Mouse (Mus musculus) hindbrain, embryonic 11.5 days (tissue): ENCODE data around the gene Ush2a. TPM values are rescaled to one million over a fixed set of nuclear protein-coding genes. Genes with fewer than 3 reads are reported as not detected.
A peak's percentile ranks its signal among the peaks of the same experiment; 100 is the strongest.

Experiments
- ATAC-seq: fragments of 200-750 bp; cut with Nextera tagmentation; 2 replicates; pipeline ENCODE4 v1.8.0; 2017; ENCODE audit warnings: mild to moderate bottlenecking, moderate TSS enrichment, moderate library complexity; ENCODE audit not compliant: low FRiP score
- DNase-seq: peaks from one replicate; pipeline ENCODE4 v3.0.0-alpha.2; 2015; ENCODE audit warnings: low spot score
- H3K27ac ChIP-seq: fragments of 300-500 bp; sonication (generic); 2 replicates; pipeline ENCODE4 v1.5.1; 2014; ENCODE audit warnings: mild to moderate bottlenecking, low read depth, low read length
- H3K27me3 ChIP-seq: fragments of 300-500 bp; sonication (generic); 2 replicates; pipeline ENCODE4 v1.6.1; 2014; ENCODE audit warnings: mild to moderate bottlenecking, low read length, moderate library complexity, mixed read lengths; ENCODE audit not compliant: control insufficient read depth, insufficient read depth
- H3K36me3 ChIP-seq: fragments of 300-500 bp; sonication (generic); 2 replicates; pipeline ENCODE4 v1.6.1; 2014; ENCODE audit warnings: mild to moderate bottlenecking, low read length, moderate library complexity, mixed read lengths; ENCODE audit not compliant: control insufficient read depth, insufficient read depth
- H3K4me1 ChIP-seq: fragments of 300-500 bp; sonication (generic); replicated peaks from 2 replicates; pipeline ENCODE4 v1.6.1; 2014; ENCODE audit warnings: low read length, mixed read lengths; ENCODE audit not compliant: control insufficient read depth, insufficient read depth
- H3K4me2 ChIP-seq: fragments of 300-500 bp; sonication (generic); replicated peaks from 2 replicates; pipeline ENCODE4 v1.6.1; 2014; ENCODE audit warnings: mild to moderate bottlenecking, low read depth, low read length
- H3K4me3 ChIP-seq: fragments of 300-500 bp; sonication (generic); 2 replicates; pipeline ENCODE4 v1.5.1; 2014; ENCODE audit warnings: low read depth, low read length
- H3K9ac ChIP-seq: fragments of 300-500 bp; sonication (generic); 2 replicates; pipeline ENCODE4 v1.6.1; 2014; ENCODE audit warnings: low read depth, low read length
- H3K9me3 ChIP-seq: fragments of 300-500 bp; sonication (generic); 2 replicates; pipeline ENCODE4 v1.6.1; 2016; ENCODE audit warnings: low read length; ENCODE audit not compliant: control insufficient read depth
- WGBS: fragments of 180-500 bp; shearing (Covaris S2); extraction: QIAGEN DNeasy Blood & Tissue Kit; methylation state at CpG from one replicate; pipeline ENCODE4 v1.1.7; 2014; 5-methylcytosine and 5-hydroxymethylcytosine counted together
- polyA plus RNA-seq: library from polyadenylated mRNA; unstranded; fragments of >200 nt; fragmentation: Nextera tagmentation; extraction: Ambion mirVana; gene quantifications from 2 replicates; pipeline ENCODE4 v1.2.1, GENCODE M21; 2014

The Ush2a gene
- polyA plus RNA-seq, 1 experiment from 2014 or later: 0.26 TPM

- no peaks in the 10 kb centered on the region for H3K36me3 ChIP-seq
- no peak overlapping the region for H3K4me3 ChIP-seq
- DNase-seq (peak; percentile 11), ATAC-seq (no peak)
- no peaks in the 10 kb centered on the region for H3K4me1 ChIP-seq
- no peaks in the 10 kb centered on the region for H3K9me3 ChIP-seq
- H3K27me3 ChIP-seq: no peaks in the 10 kb centered on the region
- WGBS: 70% methylated on average over 13 of the region's 13 CpGs
- no peak overlapping the region for H3K27ac ChIP-seq
- H3K4me2 ChIP-seq: no peak overlapping the region
- no peak overlapping the region for H3K9ac ChIP-seq
Observed at GRCm38 (mm10) chr1:188549686-188550085, 287.9 kb downstream of the Ush2a start.

- H3K9me3 ChIP-seq: no peaks in the 10 kb centered on the region
- no peak overlapping the region for H3K27ac ChIP-seq
- H3K27me3 ChIP-seq: no peaks in the 10 kb centered on the region
- no peak for DNase-seq
- 68% methylated on average over 5 of the region's 5 CpGs for WGBS
- H3K4me1 ChIP-seq: no peaks in the 10 kb centered on the region
- H3K36me3 ChIP-seq: no peaks in the 10 kb centered on the region
- H3K4me2 ChIP-seq: no peak overlapping the region
- H3K4me3 ChIP-seq: no peak overlapping the region
- no peak for ATAC-seq
- H3K9ac ChIP-seq: no peak overlapping the region
Observed at GRCm38 (mm10) chr1:188551802-188552201, 290.0 kb downstream of the Ush2a start.

DNA sequence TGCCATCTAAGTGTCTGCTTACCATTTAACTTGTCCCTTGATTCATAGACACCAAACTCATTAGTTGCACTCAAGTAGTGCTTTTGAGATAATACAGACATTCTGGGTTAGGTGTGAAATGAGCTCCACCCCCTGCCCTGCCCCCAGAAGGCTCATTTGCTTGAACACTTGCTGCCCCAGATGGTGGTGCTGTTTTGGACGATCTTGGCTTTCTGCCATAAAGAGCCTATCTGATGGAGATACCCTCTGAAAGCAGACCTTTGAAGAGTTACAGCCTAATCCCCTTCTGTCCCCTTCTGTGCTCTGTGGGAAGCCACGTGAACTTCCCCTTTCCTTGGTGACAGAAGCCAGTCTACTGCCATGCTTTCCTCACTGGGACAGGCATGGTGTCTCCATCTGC, 297.1 kb downstream of the Ush2a start:
- Histone ChIP-seq H3K4me3 (no peak overlapping the region), H3K4me1 (no peaks in the 10 kb centered on the region), H3K4me2 (no peak overlapping the region), H3K27ac (no peak overlapping the region), H3K9ac (no peak overlapping the region), H3K27me3 (no peaks in the 10 kb centered on the region), H3K9me3 (no peaks in the 10 kb centered on the region), H3K36me3 (no peaks in the 10 kb centered on the region)
- DNase-seq: no peak
- ATAC-seq: no peak
- 60% methylated on average over 2 of the region's 2 CpGs for WGBS

- 91% methylated on average over 5 of the region's 5 CpGs for whole genome bisulfite sequencing
- H3K27ac ChIP-seq: no peak overlapping the region
- no peak for ATAC-seq
Observed at GRCm38 (mm10) chr1:188566229-188566628, 304.4 kb downstream of the Ush2a start.

DNA sequence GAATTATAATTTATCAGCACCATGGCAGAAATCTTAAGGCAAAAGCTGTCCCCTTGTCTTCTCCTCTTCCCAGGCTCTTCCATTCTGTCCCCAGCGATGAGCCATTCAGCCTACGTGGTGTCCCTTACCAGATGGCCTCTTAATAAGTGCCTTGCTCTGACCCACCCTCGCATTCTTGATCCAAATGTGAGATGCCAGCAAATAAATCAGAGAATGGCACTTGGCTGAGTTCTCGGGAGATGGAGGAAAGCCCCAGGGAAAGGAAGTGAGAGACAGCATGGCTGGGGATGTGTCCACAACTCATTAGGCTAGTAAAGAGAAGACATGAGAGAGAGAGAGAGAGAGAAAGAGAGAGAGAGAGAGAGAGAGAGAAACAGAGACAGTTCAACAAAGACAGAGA, 305.7 kb downstream of the Ush2a start:
- ATAC-seq: no peak
- H3K27ac ChIP-seq: no peak overlapping the region
- H3K4me2 ChIP-seq: no peak overlapping the region
- H3K4me1 ChIP-seq: no peaks in the 10 kb centered on the region
- no peak overlapping the region for H3K9ac ChIP-seq
- DNase-seq: no peak
- no peaks in the 10 kb centered on the region for H3K9me3 ChIP-seq
- H3K27me3 ChIP-seq: no peaks in the 10 kb centered on the region
- no peak overlapping the region for H3K4me3 ChIP-seq
- WGBS: 80% methylated on average over 4 of the region's 4 CpGs
- H3K36me3 ChIP-seq: no peaks in the 10 kb centered on the region

More at GRCm38 (mm10) chr1:188566229-188566628, 304.4 kb downstream of the Ush2a start:
- H3K4me1 ChIP-seq: no peaks in the 10 kb centered on the region
- no peaks in the 10 kb centered on the region for H3K9me3 ChIP-seq
- no peaks in the 10 kb centered on the region for H3K27me3 ChIP-seq
- no peaks in the 10 kb centered on the region for H3K36me3 ChIP-seq
- H3K4me2 ChIP-seq: no peak overlapping the region
- no peak for DNase-seq
- H3K9ac ChIP-seq: no peak overlapping the region
- H3K4me3 ChIP-seq: no peak overlapping the region

DNA sequence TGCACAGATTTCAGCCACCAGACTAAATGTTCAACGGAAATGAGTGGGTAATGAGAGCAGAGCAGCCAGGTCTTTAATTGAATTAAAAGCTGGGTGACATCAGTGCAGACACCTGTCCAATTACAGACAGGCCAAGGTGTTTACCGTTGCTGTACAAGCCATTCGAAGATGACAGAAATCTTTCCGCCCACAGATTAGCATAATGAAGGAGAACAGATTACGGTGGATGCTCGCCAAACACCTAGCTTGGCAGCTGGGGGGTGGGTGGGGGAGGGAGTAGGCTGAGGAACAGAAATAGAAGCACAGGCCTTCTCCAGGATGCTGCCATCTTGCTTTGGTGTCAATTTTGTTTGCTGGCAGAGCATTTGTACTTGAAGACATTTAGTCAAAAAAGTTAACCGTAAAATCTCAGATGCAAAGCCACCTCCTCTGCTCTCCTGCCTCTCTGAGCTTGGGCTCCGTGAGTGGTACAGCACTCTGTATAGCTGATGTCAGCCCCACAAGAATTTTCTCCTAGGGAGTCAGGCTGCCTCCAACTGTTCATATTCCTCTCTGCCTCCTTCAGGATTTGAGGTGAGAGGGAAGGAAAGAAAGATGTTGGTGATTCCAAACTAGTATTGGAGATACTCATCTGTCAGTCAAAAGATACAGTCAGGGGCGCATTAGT, 306.6 kb downstream of the Ush2a start:
- no peaks in the 10 kb centered on the region for H3K9me3 ChIP-seq
- no peaks in the 10 kb centered on the region for H3K27me3 ChIP-seq
- 92% methylated on average over 9 of the region's 9 CpGs for WGBS
- H3K4me1 ChIP-seq: no peaks in the 10 kb centered on the region
- ATAC-seq: no peak
- no peak overlapping the region for H3K4me2 ChIP-seq
- H3K36me3 ChIP-seq: no peaks in the 10 kb centered on the region
- H3K9ac ChIP-seq: no peak overlapping the region
- no peak overlapping the region for H3K27ac ChIP-seq
- no peak overlapping the region for H3K4me3 ChIP-seq
- no peak for DNase-seq

GRCm38 (mm10) chr1:188576246-188576747, 314.5 kb downstream of the Ush2a start:
- H3K4me1 ChIP-seq: no peaks in the 10 kb centered on the region
- H3K4me3 ChIP-seq: no peak overlapping the region
- no peaks in the 10 kb centered on the region for H3K27me3 ChIP-seq
- DNase-seq: no peak
- no peak overlapping the region for H3K27ac ChIP-seq
- H3K9ac ChIP-seq: no peak overlapping the region
- H3K4me2 ChIP-seq: no peak overlapping the region
- 68% methylated on average over 8 of the region's 8 CpGs for WGBS
- ATAC-seq: no peak
- no peaks in the 10 kb centered on the region for H3K36me3 ChIP-seq
- H3K9me3 ChIP-seq: no peaks in the 10 kb centered on the region

- WGBS: 84% methylated on average over 4 of the region's 4 CpGs
- DNase-seq (no peak), ATAC-seq (no peak)
- Histone ChIP-seq H3K27ac (no peak overlapping the region), H3K27me3 (no peaks in the 10 kb centered on the region), H3K4me2 (no peak overlapping the region), H3K9me3 (no peaks in the 10 kb centered on the region), H3K4me3 (no peak overlapping the region), H3K9ac (no peak overlapping the region), H3K36me3 (no peaks in the 10 kb centered on the region), H3K4me1 (no peaks in the 10 kb centered on the region)
Observed at GRCm38 (mm10) chr1:188577376-188577775, 315.6 kb downstream of the Ush2a start.

DNA sequence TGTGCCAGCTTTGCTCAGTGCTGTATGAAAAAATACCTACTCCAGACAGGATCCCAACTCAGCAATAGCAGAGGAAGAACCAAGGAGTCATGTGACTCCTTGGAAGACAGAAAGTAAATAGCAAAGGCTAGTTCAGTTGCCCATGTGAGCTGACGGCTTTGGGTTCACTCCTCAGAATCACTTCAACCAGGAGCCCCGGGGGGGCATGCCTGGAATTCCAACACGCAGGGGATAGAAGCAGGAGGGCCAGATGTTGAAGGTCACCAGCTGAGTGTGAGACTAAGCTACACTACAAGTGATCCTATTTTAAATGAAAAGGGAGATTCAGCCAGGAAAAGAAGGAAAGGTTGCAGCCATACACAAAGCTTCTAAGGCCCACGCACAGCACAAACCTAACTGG, 319.3 kb downstream of the Ush2a start:
- WGBS: 34% methylated on average over 4 of the region's 4 CpGs
- Histone ChIP-seq H3K4me2 (no peak overlapping the region), H3K4me3 (no peak overlapping the region), H3K36me3 (no peaks in the 10 kb centered on the region), H3K9me3 (no peaks in the 10 kb centered on the region), H3K9ac (no peak overlapping the region), H3K4me1 (no peaks in the 10 kb centered on the region), H3K27me3 (no peaks in the 10 kb centered on the region), H3K27ac (no peak overlapping the region)
- no peak for DNase-seq
- no peak for ATAC-seq
